Mouse (Mus musculus): ENCODE measurements around the gene Zbtb42. TPM values are rescaled to one million over a fixed set of nuclear protein-coding genes. Genes with fewer than 3 reads are reported as not detected.
A peak's percentile ranks its signal among the peaks of the same experiment; 100 is the strongest.

Zbtb42 gene
- total RNA-seq (2021) = 1 to 10 TPM in 1 of 2 experiments, under 1 TPM in 1; 0.62 to 1.9 TPM

- peak; percentile 62 for DNase-seq
- intact Hi-C loops (cut with DNase I) = no loop called here
These were observed at the start of gene Zbtb42 for GRCm38 (mm10) chr12:112678555-112679026. Gene Zbtb42 (plus strand): TSS chr12:112678828.

GRCm38 (mm10) chr12:112628928-112629721 lies 49.5 kb upstream of the Zbtb42 start:
- intact Hi-C loops (cut with DNase I) = no loop called here

GRCm38 (mm10) chr12:112630029-112630428 lies 48.6 kb upstream of the Zbtb42 start:
- DNase-seq = no peak
- intact Hi-C loops (cut with DNase I) = no loop called here

More at GRCm38 (mm10) chr12:112628928-112629721, 49.5 kb upstream of the Zbtb42 start:
- no peak for DNase-seq

- no peak for DNase-seq
- intact Hi-C loops (cut with DNase I) = no loop called here
These were observed 47.8 kb upstream of the Zbtb42 start for GRCm38 (mm10) chr12:112630796-112631195.

GRCm38 (mm10) chr12:112631472-112631871 lies 47.2 kb upstream of the Zbtb42 start:
- intact Hi-C loops (cut with DNase I) = no loop called here
- no peak for DNase-seq

- intact Hi-C loops (cut with DNase I) = no loop called here
These were observed 46.4 kb upstream of the Zbtb42 start for GRCm38 (mm10) chr12:112632084-112632777.

GRCm38 (mm10) chr12:112632907-112633306 lies 45.7 kb upstream of the Zbtb42 start:
- no peak for DNase-seq
- intact Hi-C loops (cut with DNase I) = no loop called here

More at GRCm38 (mm10) chr12:112632084-112632777, 46.4 kb upstream of the Zbtb42 start:
- DNase-seq = no peak

GRCm38 (mm10) chr12:112633686-112634085 lies 44.9 kb upstream of the Zbtb42 start:
- intact Hi-C loops (cut with DNase I) = no loop called here
- no peak for DNase-seq

GRCm38 (mm10) chr12:112639526-112639925 lies 39.1 kb upstream of the Zbtb42 start:
- no peak for DNase-seq
- intact Hi-C loops (cut with DNase I) = no loop called here

- intact Hi-C loops (cut with DNase I) = no loop called here
- no peak for DNase-seq
These were observed 35.5 kb upstream of the Zbtb42 start for GRCm38 (mm10) chr12:112643126-112643525.

- peak; percentile 99 for DNase-seq
- intact Hi-C loops (cut with DNase I) = no loop called here
These were observed 34.3 kb upstream of the Zbtb42 start, which contains the start of gene Siva1 for GRCm38 (mm10) chr12:112644180-112644854. Gene Siva1 (plus strand): TSS chr12:112644679.

- intact Hi-C loops (cut with DNase I) = no loop called here
- DNase-seq = peak; percentile 54
These were observed 33.6 kb upstream of the Zbtb42 start for GRCm38 (mm10) chr12:112644855-112645506.

- intact Hi-C loops (cut with DNase I) = no loop called here
- no peak for DNase-seq
These were observed 32.5 kb upstream of the Zbtb42 start for GRCm38 (mm10) chr12:112646139-112646538.

GRCm38 (mm10) chr12:112648081-112648480 lies 30.5 kb upstream of the Zbtb42 start:
- intact Hi-C loops (cut with DNase I) = no loop called here
- DNase-seq = no peak

- no peak for DNase-seq
- intact Hi-C loops (cut with DNase I) = no loop called here
These were observed 26.7 kb upstream of the Zbtb42 start for GRCm38 (mm10) chr12:112651778-112652439.

- peak; percentile 93 for DNase-seq
- intact Hi-C loops (cut with DNase I) = no loop called here
These were observed 25.3 kb upstream of the Zbtb42 start for GRCm38 (mm10) chr12:112653157-112653824.

- DNase-seq = no peak
- intact Hi-C loops (cut with DNase I) = no loop called here
These were observed 24.6 kb upstream of the Zbtb42 start for GRCm38 (mm10) chr12:112654076-112654475.

GRCm38 (mm10) chr12:112658619-112659018 lies 20.0 kb upstream of the Zbtb42 start:
- peak; percentile 66 for DNase-seq
- intact Hi-C loops (cut with DNase I) = no loop called here

GRCm38 (mm10) chr12:112659109-112659508 lies 19.5 kb upstream of the Zbtb42 start:
- intact Hi-C loops (cut with DNase I) = no loop called here
- peak; percentile 86 for DNase-seq
